Mouse (Mus musculus) embryonic facial prominence, embryonic 13.5 days (tissue): ENCODE measurements around the gene Ccdc14. TPM values are rescaled to one million over a fixed set of nuclear protein-coding genes. Genes with fewer than 3 reads are reported as not detected.
"Not testable (repeated sequence)": the region's sequence is repeated elsewhere in the genome, so short reads cannot be mapped to it uniquely, and the experiment has no call there.

Experiments used
- ATAC-seq: fragments of 200-750 bp; cut with Nextera tagmentation; 2 replicates; pipeline ENCODE4 v1.8.0; 2017; ENCODE audit warnings: low read depth; ENCODE audit not compliant: insufficient number of reproducible peaks, insufficient read depth, low FRiP score, low TSS enrichment
- H3K27ac ChIP-seq: fragments of 300-500 bp; sonication (generic); 2 replicates; pipeline ENCODE4 v1.5.1; 2015; ENCODE audit warnings: moderate library complexity, mild to moderate bottlenecking, inconsistent platforms
- H3K27me3 ChIP-seq: fragments of 300-500 bp; sonication (generic); 2 replicates; pipeline ENCODE4 v1.6.1; 2015; ENCODE audit warnings: mild to moderate bottlenecking, inconsistent platforms
- H3K36me3 ChIP-seq: fragments of 300-500 bp; sonication (generic); 2 replicates; pipeline ENCODE4 v1.6.1; 2015; ENCODE audit warnings: mild to moderate bottlenecking, inconsistent platforms
- H3K4me1 ChIP-seq: fragments of 300-500 bp; sonication (generic); 2 replicates; pipeline ENCODE4 v1.6.1; 2015; ENCODE audit warnings: inconsistent platforms
- H3K4me2 ChIP-seq: fragments of 300-500 bp; sonication (generic); 2 replicates; pipeline ENCODE4 v1.6.1; 2015; ENCODE audit warnings: moderate library complexity, mild to moderate bottlenecking, inconsistent platforms
- H3K4me3 ChIP-seq: fragments of 300-500 bp; sonication (generic); 2 replicates; pipeline ENCODE4 v1.5.1; 2015; ENCODE audit warnings: mild to moderate bottlenecking, inconsistent platforms
- H3K9ac ChIP-seq: fragments of 300-500 bp; sonication (generic); 2 replicates; pipeline ENCODE4 v1.6.1; 2015; ENCODE audit warnings: mild to moderate bottlenecking, inconsistent platforms
- H3K9me3 ChIP-seq: fragments of 300-500 bp; sonication (generic); 2 replicates; pipeline ENCODE4 v1.6.1; 2016; ENCODE audit warnings: inconsistent platforms
- WGBS: fragments of 180-500 bp; shearing (Covaris S2); methylation state at CpG from one replicate; pipeline ENCODE4 v1.1.7; 2015; ENCODE audit warnings: mixed read lengths; 5-methylcytosine and 5-hydroxymethylcytosine counted together
- polyA plus RNA-seq: library from polyadenylated mRNA; unstranded; fragments of >200 nt; fragmentation: Nextera tagmentation; extraction: Ambion mirVana; gene quantifications from 2 replicates; pipeline ENCODE4 v1.2.1, GENCODE M21; 2015

Ccdc14 gene
- polyA plus RNA-seq, 1 experiment from 2014 or later: 7.4 TPM

- Histone ChIP-seq H3K9ac (no peak overlapping the region), H3K27me3 (peaks cover 31% of the 10 kb centered on the region), H3K27ac (no peak overlapping the region), H3K36me3 (no peaks in the 10 kb centered on the region), H3K9me3 (no peaks in the 10 kb centered on the region), H3K4me1 (peaks cover 9% of the 10 kb centered on the region; the same call in 1 of the 2 replicates), H3K4me2 (no peak overlapping the region), H3K4me3 (no peak overlapping the region)
- 68% methylated on average over 3 of the region's 3 CpGs for WGBS
- no peak for ATAC-seq
Measured at GRCm38 (mm10) chr16:34672822-34673221, 17.6 kb upstream of the Ccdc14 start.

GRCm38 (mm10) chr16:34674365-34674764 is 16.1 kb upstream of the Ccdc14 start:
- H3K27me3 ChIP-seq: peaks cover 18% of the 10 kb centered on the region
- H3K4me2 ChIP-seq: no peak overlapping the region
- no peaks in the 10 kb centered on the region for H3K9me3 ChIP-seq
- H3K4me3 ChIP-seq: no peak overlapping the region
- no peaks in the 10 kb centered on the region for H3K36me3 ChIP-seq
- H3K27ac ChIP-seq: no peak overlapping the region
- H3K4me1 ChIP-seq: peaks cover 9% of the 10 kb centered on the region; the same call in 1 of the 2 replicates
- no peak for ATAC-seq
- no peak overlapping the region for H3K9ac ChIP-seq
- WGBS: 79% methylated on average over 6 of the region's 6 CpGs

- H3K4me2 ChIP-seq: no peak overlapping the region
- H3K36me3 ChIP-seq: no peaks in the 10 kb centered on the region
- H3K9ac ChIP-seq: no peak overlapping the region
- H3K4me3 ChIP-seq: no peak overlapping the region
- no peak overlapping the region for H3K27ac ChIP-seq
- H3K4me1 ChIP-seq: no peaks in the 10 kb centered on the region
- H3K9me3 ChIP-seq: no peaks in the 10 kb centered on the region
- no peaks in the 10 kb centered on the region for H3K27me3 ChIP-seq
- ATAC-seq: no peak
Measured at GRCm38 (mm10) chr16:34681823-34682222, 8.6 kb upstream of the Ccdc14 start.

GRCm38 (mm10) chr16:34689879-34690278 is 537 bp upstream of the Ccdc14 start:
- ATAC-seq: no peak
- 79% methylated on average over 3 of the region's 3 CpGs for WGBS
- Histone ChIP-seq H3K36me3 (no peaks in the 10 kb centered on the region), H3K9me3 (no peaks in the 10 kb centered on the region), H3K4me1 (peaks cover 5% of the 10 kb centered on the region), H3K4me3 (peak overlapping the region; percentile 69), H3K27me3 (no peaks in the 10 kb centered on the region), H3K9ac (no peak overlapping the region), H3K4me2 (peak overlapping the region; percentile 83; the same call in 1 of the 2 replicates), H3K27ac (peak overlapping the region; percentile 89; the same call in 1 of the 2 replicates)

- H3K4me2 ChIP-seq: peak overlapping the region; percentile 83
- H3K9me3 ChIP-seq: no peaks in the 10 kb centered on the region
- peak overlapping the region; percentile 81 for H3K9ac ChIP-seq
- ATAC-seq: no peak
- H3K36me3 ChIP-seq: no peaks in the 10 kb centered on the region
- WGBS: 5% methylated on average over 11 of the region's 11 CpGs
- H3K27ac ChIP-seq: peak overlapping the region; percentile 89
- H3K4me3 ChIP-seq: peak overlapping the region; percentile 69
- no peaks in the 10 kb centered on the region for H3K27me3 ChIP-seq
- H3K4me1 ChIP-seq: peaks cover 5% of the 10 kb centered on the region
Measured at GRCm38 (mm10) chr16:34691156-34691555, 740 bp downstream of the Ccdc14 start.

GRCm38 (mm10) chr16:34694477-34694876 is 4.1 kb downstream of the Ccdc14 start:
- H3K4me1 ChIP-seq: peaks cover 15% of the 10 kb centered on the region
- H3K36me3 ChIP-seq: peaks cover 17% of the 10 kb centered on the region
- no peak overlapping the region for H3K4me2 ChIP-seq
- H3K9me3 ChIP-seq: no peaks in the 10 kb centered on the region
- H3K4me3 ChIP-seq: no peak overlapping the region
- no peak overlapping the region for H3K9ac ChIP-seq
- 94% methylated on average over 6 of the region's 7 CpGs for WGBS
- no peak overlapping the region for H3K27ac ChIP-seq
- no peaks in the 10 kb centered on the region for H3K27me3 ChIP-seq
- ATAC-seq: no peak

GRCm38 (mm10) chr16:34698721-34699120 is 8.3 kb downstream of the Ccdc14 start:
- Histone ChIP-seq H3K36me3 (peaks cover 21% of the 10 kb centered on the region), H3K4me1 (peaks cover 11% of the 10 kb centered on the region)
- not testable (repeated sequence) for H3K27ac ChIP-seq, H3K9ac ChIP-seq, H3K4me2 ChIP-seq, ATAC-seq, H3K4me3 ChIP-seq, H3K27me3 ChIP-seq, H3K9me3 ChIP-seq
- 60% methylated on average over 3 of the region's 3 CpGs for WGBS

- peaks cover 11% of the 10 kb centered on the region for H3K4me1 ChIP-seq
- H3K36me3 ChIP-seq: peaks cover 29% of the 10 kb centered on the region
- H3K27me3 ChIP-seq: no peaks in the 10 kb centered on the region
- no peak overlapping the region for H3K4me3 ChIP-seq
- 19% methylated on average over 7 of the region's 7 CpGs for WGBS
- no peak overlapping the region for H3K4me2 ChIP-seq
- H3K9me3 ChIP-seq: no peaks in the 10 kb centered on the region
- no peak overlapping the region for H3K9ac ChIP-seq
- ATAC-seq: no peak
- no peak overlapping the region for H3K27ac ChIP-seq
Measured at GRCm38 (mm10) chr16:34700165-34700827, 9.9 kb downstream of the Ccdc14 start.

GRCm38 (mm10) chr16:34700828-34701216 is 10.4 kb downstream of the Ccdc14 start:
- 83% methylated on average over 6 of the region's 6 CpGs for WGBS
- H3K36me3 ChIP-seq: peaks cover 33% of the 10 kb centered on the region
- peaks cover 11% of the 10 kb centered on the region for H3K4me1 ChIP-seq
- no peak for ATAC-seq
- no peaks in the 10 kb centered on the region for H3K27me3 ChIP-seq
- H3K27ac ChIP-seq: no peak overlapping the region
- no peaks in the 10 kb centered on the region for H3K9me3 ChIP-seq
- no peak overlapping the region for H3K9ac ChIP-seq
- H3K4me3 ChIP-seq: no peak overlapping the region
- H3K4me2 ChIP-seq: no peak overlapping the region

GRCm38 (mm10) chr16:34706019-34706418 is 15.6 kb downstream of the Ccdc14 start:
- no peaks in the 10 kb centered on the region for H3K4me1 ChIP-seq
- no peak for ATAC-seq
- WGBS: 67% methylated on average over 2 of the region's 2 CpGs

GRCm38 (mm10) chr16:34706487-34706946 is 16.1 kb downstream of the Ccdc14 start:
- Histone ChIP-seq H3K27ac (peak overlapping the region; percentile 58), H3K27me3 (no peaks in the 10 kb centered on the region), H3K36me3 (peaks cover 44% of the 10 kb centered on the region), H3K9ac (no peak overlapping the region), H3K4me1 (no peaks in the 10 kb centered on the region), H3K9me3 (no peaks in the 10 kb centered on the region), H3K4me3 (no peak overlapping the region), H3K4me2 (no peak overlapping the region)
- ATAC-seq: no peak
- WGBS: 72% methylated on average over 7 of the region's 7 CpGs

More at GRCm38 (mm10) chr16:34706019-34706418, 15.6 kb downstream of the Ccdc14 start:
- H3K36me3 ChIP-seq: peaks cover 44% of the 10 kb centered on the region
- no peaks in the 10 kb centered on the region for H3K27me3 ChIP-seq
- no peak overlapping the region for H3K9ac ChIP-seq
- no peaks in the 10 kb centered on the region for H3K9me3 ChIP-seq
- no peak overlapping the region for H3K4me2 ChIP-seq
- H3K27ac ChIP-seq: peak overlapping the region; percentile 58
- H3K4me3 ChIP-seq: no peak overlapping the region

GRCm38 (mm10) chr16:34711481-34711880 is 21.1 kb downstream of the Ccdc14 start:
- Histone ChIP-seq H3K4me1 (no peaks in the 10 kb centered on the region), H3K27me3 (no peaks in the 10 kb centered on the region), H3K4me3 (no peak overlapping the region), H3K27ac (no peak overlapping the region), H3K4me2 (no peak overlapping the region), H3K9ac (no peak overlapping the region), H3K36me3 (peaks cover 29% of the 10 kb centered on the region), H3K9me3 (no peaks in the 10 kb centered on the region)
- WGBS: 72% methylated on average over 3 of the region's 3 CpGs
- no peak for ATAC-seq
